Mouse (Mus musculus) lung, postnatal 0 days (tissue): ENCODE results near the gene Rgs14. TPM values are rescaled to one million over a fixed set of nuclear protein-coding genes. Genes with fewer than 3 reads are reported as not detected.

Experiments
- ATAC-seq: fragments of 200-750 bp; cut with Nextera tagmentation; 2 replicates; pipeline ENCODE4 v1.8.0; 2017; ENCODE audit warnings: moderate library complexity
- DNase-seq: peaks from one replicate; pipeline ENCODE4 v3.0.0-alpha.2; 2016; ENCODE audit warnings: low spot score
- H3K27ac ChIP-seq: fragments of 300-500 bp; sonication (generic); 2 replicates; pipeline ENCODE4 v1.5.1; 2014; ENCODE audit warnings: antibody characterized with exemption, mild to moderate bottlenecking, low read length, mixed read lengths
- H3K27me3 ChIP-seq: fragments of 300-500 bp; sonication (generic); replicated peaks from 2 replicates; pipeline ENCODE4 v1.6.1; 2014; ENCODE audit warnings: low read length, mixed read lengths; ENCODE audit not compliant: insufficient read depth
- H3K36me3 ChIP-seq: fragments of 300-500 bp; sonication (generic); 2 replicates; pipeline ENCODE4 v1.6.1; 2014; ENCODE audit warnings: low read length, mixed read lengths; ENCODE audit not compliant: insufficient read depth
- H3K4me1 ChIP-seq: fragments of 300-500 bp; sonication (generic); 2 replicates; pipeline ENCODE4 v1.6.1; 2014; ENCODE audit warnings: antibody characterized with exemption, low read depth, low read length, mixed read lengths; ENCODE audit not compliant: insufficient read depth
- H3K4me2 ChIP-seq: fragments of 300-500 bp; sonication (generic); replicated peaks from 2 replicates; pipeline ENCODE4 v1.6.1; 2014; ENCODE audit warnings: low read depth, mild to moderate bottlenecking, low read length, moderate library complexity, mixed read lengths
- H3K4me3 ChIP-seq: fragments of 300-500 bp; sonication (generic); 2 replicates; pipeline ENCODE4 v1.5.1; 2014; ENCODE audit warnings: low read depth, low read length
- H3K9ac ChIP-seq: fragments of 300-500 bp; sonication (generic); replicated peaks from 2 replicates; pipeline ENCODE4 v1.6.1; 2014; ENCODE audit warnings: low read depth, mild to moderate bottlenecking
- H3K9me3 ChIP-seq: fragments of 300-500 bp; sonication (generic); 2 replicates; pipeline ENCODE4 v1.6.1; 2016; ENCODE audit warnings: low read length, mixed read lengths
- CTCF ChIP-seq: IDR thresholded peaks from 2 replicates; pipeline ENCODE4 v1.5.1; 2016; ENCODE audit warnings: antibody characterized with exemption, mild to moderate bottlenecking
- EP300 ChIP-seq: IDR thresholded peaks from 2 replicates; pipeline ENCODE4 v1.6.1; 2016; ENCODE audit warnings: antibody characterized with exemption, mild to moderate bottlenecking, control low read depth
- WGBS: fragments of 180-500 bp; shearing (Covaris S2); extraction: QIAGEN DNeasy Blood & Tissue Kit; methylation state at CpG from one replicate; pipeline ENCODE4 v1.1.7; 2014; 5-methylcytosine and 5-hydroxymethylcytosine counted together
- polyA plus RNA-seq: library from polyadenylated mRNA; unstranded; fragments of >200 nt; fragmentation: Nextera tagmentation; extraction: Ambion mirVana; gene quantifications from 2 replicates; pipeline ENCODE4 v1.2.1, GENCODE M21; 2015

Rgs14 gene
- polyA plus RNA-seq, 1 experiment from 2014 or later: 2.7 TPM

GRCm38 (mm10) chr13:55405783-55406390, 36.4 kb downstream of the Rgs14 start:
- DNase-seq (no peak), ATAC-seq (peak; percentile 34; the same call in 1 of the 2 replicates)
- no peak overlapping the region for H3K4me3 ChIP-seq
- no peaks in the 10 kb centered on the region for H3K27me3 ChIP-seq
- H3K9me3 ChIP-seq: no peaks in the 10 kb centered on the region
- no peak overlapping the region for H3K27ac ChIP-seq
- no peak for TF ChIP-seq EP300
- no peak for TF ChIP-seq CTCF
- no peaks in the 10 kb centered on the region for H3K36me3 ChIP-seq
- no peak overlapping the region for H3K9ac ChIP-seq
- no peak overlapping the region for H3K4me2 ChIP-seq
- H3K4me1 ChIP-seq: 0 out of 2 replicates have a peak, but pooled peaks cover 2% of the 10 kb centered on the region
- WGBS: 69% methylated on average over 13 of the region's 13 CpGs

GRCm38 (mm10) chr13:55407341-55407740, 37.8 kb downstream of the Rgs14 start:
- Histone ChIP-seq H3K4me2 (no peak overlapping the region), H3K9me3 (no peaks in the 10 kb centered on the region), H3K4me1 (0 out of 2 replicates have a peak, but pooled peaks cover 2% of the 10 kb centered on the region), H3K4me3 (no peak overlapping the region), H3K27me3 (no peaks in the 10 kb centered on the region), H3K9ac (no peak overlapping the region), H3K36me3 (no peaks in the 10 kb centered on the region), H3K27ac (no peak overlapping the region)
- no peak for TF ChIP-seq CTCF
- TF ChIP-seq EP300: no peak
- 78% methylated on average over 4 of the region's 4 CpGs for WGBS
- ATAC-seq (no peak), DNase-seq (no peak)

DNA sequence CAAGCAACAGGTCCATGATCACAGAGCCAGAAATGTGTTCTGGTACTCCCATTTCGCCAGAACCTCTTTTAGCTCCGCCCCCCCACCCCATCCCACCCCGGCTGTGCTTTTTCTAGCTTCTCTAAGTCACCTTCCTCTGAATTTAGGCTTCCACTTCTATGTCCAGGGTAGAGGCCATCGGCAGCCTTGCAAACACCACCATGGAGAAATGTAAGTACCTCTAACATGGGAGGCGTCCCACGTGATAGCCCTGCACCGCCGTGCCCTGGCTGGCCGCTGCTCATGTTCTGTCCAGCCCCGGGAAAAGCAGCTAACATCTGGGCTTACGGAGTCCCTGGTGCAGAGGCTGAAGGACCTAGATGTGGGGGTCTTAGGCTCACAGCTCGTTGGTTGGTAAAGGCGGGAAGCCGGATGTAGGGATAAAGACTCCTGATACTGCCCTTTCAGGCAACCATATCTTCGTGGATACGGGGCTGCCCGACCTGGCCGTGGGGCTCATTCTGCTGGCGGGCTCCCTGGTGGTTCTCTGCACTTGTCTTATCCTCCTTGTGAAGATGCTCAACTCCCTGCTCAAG, 39.1 kb downstream of the Rgs14 start:
- no peaks in the 10 kb centered on the region for H3K36me3 ChIP-seq
- no peak for ATAC-seq
- WGBS: 85% methylated on average over 19 of the region's 19 CpGs
- TF ChIP-seq EP300 (no peak), CTCF (no peak)
- no peaks in the 10 kb centered on the region for H3K9me3 ChIP-seq
- no peak overlapping the region for H3K27ac ChIP-seq
- 0 out of 2 replicates have a peak, but pooled peaks cover 2% of the 10 kb centered on the region for H3K4me1 ChIP-seq
- H3K4me2 ChIP-seq: no peak overlapping the region
- no peaks in the 10 kb centered on the region for H3K27me3 ChIP-seq
- H3K4me3 ChIP-seq: no peak overlapping the region
- H3K9ac ChIP-seq: no peak overlapping the region
- no peak for DNase-seq

GRCm38 (mm10) chr13:55411826-55412225, 42.3 kb downstream of the Rgs14 start:
- no peaks in the 10 kb centered on the region for H3K4me1 ChIP-seq
- H3K4me3 ChIP-seq: no peak overlapping the region
- DNase-seq (no peak), ATAC-seq (no peak)
- 0 out of 2 replicates have a peak, but pooled peaks cover 6% of the 10 kb centered on the region for H3K27me3 ChIP-seq
- H3K9me3 ChIP-seq: no peaks in the 10 kb centered on the region
- no peaks in the 10 kb centered on the region for H3K36me3 ChIP-seq
- TF ChIP-seq CTCF (no peak), EP300 (no peak)
- no peak overlapping the region for H3K9ac ChIP-seq
- H3K27ac ChIP-seq: no peak overlapping the region
- H3K4me2 ChIP-seq: no peak overlapping the region
- 63% methylated on average over 7 of the region's 7 CpGs for WGBS

DNA sequence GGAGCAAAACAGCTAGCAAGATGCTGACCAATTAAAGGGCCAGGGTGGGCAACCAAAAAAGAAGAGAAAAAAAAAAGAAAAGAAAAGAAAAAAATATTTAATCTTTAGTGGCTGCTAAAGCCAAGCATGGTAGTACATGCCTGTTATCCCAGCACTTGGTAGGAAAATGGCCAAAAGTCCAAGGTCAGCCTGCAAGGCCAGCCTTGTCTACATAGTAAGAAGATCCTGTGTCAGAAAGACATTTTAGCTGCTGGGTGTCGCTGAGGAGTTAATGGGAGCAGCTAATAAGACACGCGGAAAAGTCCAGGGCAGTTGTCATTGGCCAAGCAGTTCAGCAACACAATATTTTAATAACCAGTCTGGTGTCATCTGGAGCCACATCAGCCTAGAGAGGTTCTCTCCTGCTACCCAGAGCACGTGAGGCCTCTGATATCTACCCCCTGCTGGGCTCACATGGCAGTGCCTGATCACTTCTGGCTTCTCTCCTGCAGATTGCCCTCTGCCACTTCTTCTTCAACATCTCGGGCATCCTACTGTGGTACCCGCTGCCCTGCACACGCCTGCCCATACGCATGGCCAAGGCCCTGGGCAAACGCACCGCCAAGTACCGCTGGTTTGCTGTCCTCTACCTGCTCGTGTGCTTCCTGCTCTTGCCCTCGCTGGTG, 43.2 kb downstream of the Rgs14 start:
- H3K36me3 ChIP-seq: no peaks in the 10 kb centered on the region
- TF ChIP-seq EP300: no peak
- no peak for TF ChIP-seq CTCF
- H3K9ac ChIP-seq: no peak overlapping the region
- 78% methylated on average over 13 of the region's 13 CpGs for WGBS
- H3K27ac ChIP-seq: no peak overlapping the region
- H3K4me2 ChIP-seq: no peak overlapping the region
- no peak overlapping the region for H3K4me3 ChIP-seq
- H3K9me3 ChIP-seq: no peaks in the 10 kb centered on the region
- no peaks in the 10 kb centered on the region for H3K4me1 ChIP-seq
- ATAC-seq (no peak), DNase-seq (no peak)
- H3K27me3 ChIP-seq: 0 out of 2 replicates have a peak, but pooled peaks cover 11% of the 10 kb centered on the region

DNA sequence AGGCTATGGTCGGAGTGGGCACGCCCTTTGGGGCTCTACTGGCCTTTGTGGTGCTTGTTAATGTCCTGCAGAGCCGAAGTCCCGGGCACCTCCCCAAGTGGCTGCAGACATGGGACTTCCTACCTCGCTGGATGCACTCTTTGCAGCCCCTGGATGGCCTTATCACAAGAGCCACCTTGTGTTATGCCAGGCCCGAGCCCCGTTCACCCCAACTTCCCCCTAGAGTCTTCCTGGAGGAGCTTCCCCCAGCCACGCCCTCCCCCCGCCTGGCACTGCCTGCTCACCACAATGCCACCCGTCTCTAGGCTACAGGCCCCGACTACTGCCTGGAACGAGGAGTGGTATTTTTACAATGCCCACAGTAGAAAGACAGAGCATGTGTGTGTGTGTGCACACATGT, 43.8 kb downstream of the Rgs14 start:
- no peak overlapping the region for H3K4me2 ChIP-seq
- 0 out of 2 replicates have a peak, but pooled peaks cover 2% of the 10 kb centered on the region for H3K4me1 ChIP-seq
- H3K27me3 ChIP-seq: peaks cover 13% of the 10 kb centered on the region
- H3K9me3 ChIP-seq: no peaks in the 10 kb centered on the region
- no peak overlapping the region for H3K9ac ChIP-seq
- ATAC-seq (no peak), DNase-seq (no peak)
- no peak overlapping the region for H3K27ac ChIP-seq
- 69% methylated on average over 12 of the region's 12 CpGs for WGBS
- H3K36me3 ChIP-seq: no peaks in the 10 kb centered on the region
- TF ChIP-seq CTCF: no peak
- H3K4me3 ChIP-seq: no peak overlapping the region
